Mouse (Mus musculus): Measurements from ENCODE around the gene Napepld. TPM values are rescaled to one million over a fixed set of nuclear protein-coding genes. Genes with fewer than 3 reads are reported as not detected.
A peak's percentile ranks its signal among the peaks of the same experiment; 100 is the strongest.

The Napepld gene
- total RNA-seq, 2 experiments from 2014 or later: 0.19 to 0.60 TPM

DNA sequence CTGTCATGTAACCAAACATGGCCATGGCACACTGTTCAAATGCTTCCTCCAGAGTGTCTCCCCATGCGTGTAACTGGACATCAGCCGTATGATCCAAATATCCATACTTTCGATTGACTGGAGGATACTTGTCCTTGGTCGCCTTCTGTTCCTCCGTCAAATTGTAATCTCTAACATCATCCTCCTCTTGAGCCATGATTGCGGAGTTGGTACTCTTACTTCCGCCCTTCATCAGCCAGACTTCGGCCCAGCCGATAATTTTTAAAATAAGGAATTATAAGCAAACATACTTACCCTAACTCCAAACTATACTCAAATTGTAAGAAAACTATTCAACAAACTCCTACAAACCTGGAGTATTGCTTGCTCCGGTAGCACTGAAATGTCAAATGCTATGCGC lies 86.9 kb downstream of the Napepld start:
- ATAC-seq (replicated peaks; ENCODE audit: low FRiP score, poor library complexity, severe bottlenecking): peak; percentile 82; the same call in 1 of the 2 replicates

Other genes with a start within 250 kb of the Napepld start
- gene Lrrc17, start 157.8 kb downstream of the Napepld start, total RNA-seq (2015; ENCODE audit: low replicate concordance): not detected in 2 replicates
- gene Lrrc17, start 157.8 kb downstream of the Napepld start, total RNA-seq (2017; ENCODE audit: low replicate concordance): 0.85 TPM in 1 of 2 replicates, not detected in the other
- gene Fbxl13, start 55.8 kb downstream of the Napepld start, total RNA-seq (2015; ENCODE audit: low replicate concordance): not detected in 2 replicates
- not detected in 2 replicates for gene Fbxl13, start 55.8 kb downstream of the Napepld start, total RNA-seq (2017; ENCODE audit: low replicate concordance)
- 11.0 and 16.7 TPM in 2 replicates for gene Armc10, start 55.6 kb downstream of the Napepld start, total RNA-seq (2015; ENCODE audit: low replicate concordance)
- gene Armc10, start 55.6 kb downstream of the Napepld start, total RNA-seq (2017; ENCODE audit: low replicate concordance): 4.6 and 5.1 TPM in 2 replicates
- gene Pmpcb, start 35.7 kb upstream of the Napepld start, total RNA-seq (2015; ENCODE audit: low replicate concordance): 14.6 and 20.8 TPM in 2 replicates
- 31.6 and 35.8 TPM in 2 replicates for gene Pmpcb, start 35.7 kb upstream of the Napepld start, total RNA-seq (2017; ENCODE audit: low replicate concordance)
- gene Dnajc2, start 83.9 kb upstream of the Napepld start, total RNA-seq (2015; ENCODE audit: low replicate concordance): 24.2 and 26.3 TPM in 2 replicates
- gene Dnajc2, start 83.9 kb upstream of the Napepld start, total RNA-seq (2017; ENCODE audit: low replicate concordance): 33.3 and 36.5 TPM in 2 replicates
- 38.2 and 38.4 TPM in 2 replicates for gene Psmc2, start 83.9 kb upstream of the Napepld start, total RNA-seq (2015; ENCODE audit: low replicate concordance)
- 35.4 and 40.5 TPM in 2 replicates for gene Psmc2, start 83.9 kb upstream of the Napepld start, total RNA-seq (2017; ENCODE audit: low replicate concordance)
- gene Slc26a5, start 164.2 kb upstream of the Napepld start, total RNA-seq (2015; ENCODE audit: low replicate concordance): not detected in 2 replicates
- not detected in 2 replicates for gene Slc26a5, start 164.2 kb upstream of the Napepld start, total RNA-seq (2017; ENCODE audit: low replicate concordance)